ENCODE assay signal across 8 mouse cellular contexts in the genomic region with DNA sequence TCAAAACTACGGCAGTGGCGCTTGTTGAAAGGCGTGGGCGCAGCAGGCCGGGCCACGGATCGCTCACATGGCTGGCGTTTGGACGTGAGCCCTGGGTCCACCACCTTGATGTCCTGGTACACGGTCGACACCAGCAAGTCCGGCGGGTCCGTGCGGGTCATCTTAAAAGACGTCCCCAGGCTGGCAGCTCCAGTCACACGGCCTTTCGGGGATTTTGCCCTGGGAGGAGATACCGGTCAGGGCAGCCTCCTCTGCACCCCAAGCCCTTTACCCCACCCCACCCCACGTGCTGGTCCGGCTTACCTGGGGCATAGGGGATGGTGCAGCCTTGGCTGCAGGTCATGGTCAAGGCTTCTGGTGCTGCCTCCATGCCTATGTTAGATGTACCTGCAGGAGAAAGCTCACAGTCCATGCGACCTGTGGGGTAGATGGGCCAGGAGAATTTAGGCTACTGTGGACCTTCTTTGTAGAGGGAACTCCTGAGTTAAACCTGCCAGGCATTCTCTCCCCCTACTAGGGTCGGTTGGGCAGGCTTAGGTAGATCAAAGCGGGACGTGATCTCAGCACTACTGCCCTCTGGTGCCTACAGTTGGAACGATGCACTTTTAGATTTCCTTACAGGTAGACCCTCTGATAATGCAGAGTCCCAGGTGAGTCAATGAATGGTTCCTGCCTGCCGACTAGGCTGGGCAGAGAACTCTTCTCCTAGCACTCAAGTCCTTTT. TPM values are rescaled to one million over a fixed set of nuclear protein-coding genes. Genes with fewer than 3 reads are reported as not detected.
DNase-seq lines count a peak whose midpoint lies in the region; ATAC-seq and TF ChIP-seq lines count a peak whose summit lies in the region.

No protein-coding gene starts in this region.

- TF ChIP-seq POLR2A in cerebellum, adult 2 months (IDR thresholded peaks at IDR 0.05; ENCODE audit: borderline replicate concordance, insufficient read depth, low read length): no peak

- H3K4me3 ChIP-seq in cerebellum, adult 2 months (replicated peaks; ENCODE audit: insufficient read depth, low read depth, low read length): peak overlapping the region; percentile 70
- peak overlapping the region; percentile 1 to 24; a peak in 2 of 4 replicates for H3K4me3 ChIP-seq in heart, embryonic 14.5 days (ENCODE audit: control insufficient read depth in 1 of 2, insufficient read depth in 1 of 2, low read depth in 1 of 2, low read length in 2 of 2)

- H3K9ac ChIP-seq in heart, embryonic 14.5 days (ENCODE audit: low read length): no peak overlapping the region

- H3K4me2 ChIP-seq in heart, embryonic 14.5 days (ENCODE audit: low read length): peak overlapping the region; percentile 52

- no peak for ATAC-seq in heart, embryonic 14.5 days (ENCODE audit: insufficient number of reproducible peaks, insufficient read depth, low FRiP score, low read depth)

- DNase-seq in layer of hippocampus, adult 11-12 months (ENCODE audit: low spot score): peak; percentile 60
- DNase-seq in layer of hippocampus, adult 9-11 months: no peak
- DNase-seq in cerebellum, adult 2 months: peak; percentile 84 to 86
- peak; percentile 67 to 72 for DNase-seq in kidney, postnatal 4 days
- DNase-seq in lung, postnatal 36 days: peak; percentile 75
- peak; percentile 39 to 68 for DNase-seq in spleen, postnatal 10 days (ENCODE audit: low spot score in 2 of 2)
- no peak for DNase-seq in gastrocnemius, postnatal 10 days

- TF ChIP-seq CTCF in cerebellum, adult 2 months (IDR thresholded peaks at IDR 0.05; ENCODE audit: borderline replicate concordance, insufficient read depth, low read depth, low read length): peak; percentile 79

- H3K9me3 ChIP-seq in heart, embryonic 14.5 days (ENCODE audit: control insufficient read depth, low read length): no peaks in the 10 kb centered on the region

- peak overlapping the region; percentile 96 for H3K27ac ChIP-seq in cerebellum, adult 2 months (ENCODE audit: insufficient read depth, low read length)
- no peak overlapping the region for H3K27ac ChIP-seq in heart, embryonic 14.5 days (replicated peaks in 1 of 2; ENCODE audit: control insufficient read depth in 1 of 2, insufficient read depth in 1 of 2, low read depth in 2 of 2, low read length in 2 of 2)

- whole genome bisulfite sequencing in cerebellum, adult 2 months: 5% methylated on average over 27 of the region's 27 CpGs
- WGBS in heart, embryonic 14.5 days: 4% methylated on average over 27 of the region's 27 CpGs

- no peaks in the 10 kb centered on the region for H3K27me3 ChIP-seq in cerebellum, adult 2 months (ENCODE audit: control insufficient read depth, insufficient read depth, low read length)
- peaks cover 55% of the 10 kb centered on the region for H3K27me3 ChIP-seq in heart, embryonic 14.5 days (ENCODE audit: control insufficient read depth, insufficient read depth, low read length)

- peaks cover 23% of the 10 kb centered on the region for H3K36me3 ChIP-seq in heart, embryonic 14.5 days (ENCODE audit: control insufficient read depth, insufficient read depth, low read length)

- H3K4me1 ChIP-seq in cerebellum, adult 2 months (ENCODE audit: control insufficient read depth, insufficient read depth, low read length): peaks cover 70% of the 10 kb centered on the region
- H3K4me1 ChIP-seq in heart, embryonic 14.5 days (ENCODE audit: control insufficient read depth in 2 of 2, insufficient read depth in 2 of 2, low read length in 2 of 2): peaks cover 30 to 46% of the 10 kb centered on the region in 2 experiments

RNA-seq across cellular contexts. Expression of gene Ajm1, which starts 1.7 kb away (rescaled TPM):
- 257 and 312 TPM in 2 replicates for polyA plus RNA-seq in cerebellum, adult 2 months (2012; rRNA removed)
- not detected in 2 replicates for polyA plus RNA-seq in heart, embryonic 14.5 days (2014; fragmentation: Nextera tagmentation; extraction: Ambion mirVana)
- total RNA-seq in gastrocnemius, postnatal 10 days (2021): under 1 TPM; 0.14 to 0.38 TPM

RNA-seq across cellular contexts. Expression of gene Phpt1, which starts 4.9 kb away (rescaled TPM):
- polyA plus RNA-seq in cerebellum, adult 2 months (2012; rRNA removed): 176 and 186 TPM in 2 replicates
- 240 and 250 TPM in 2 replicates for polyA plus RNA-seq in heart, embryonic 14.5 days (2014; fragmentation: Nextera tagmentation; extraction: Ambion mirVana)
- 10 to 100 TPM; 45.8 to 49.0 TPM for total RNA-seq in gastrocnemius, postnatal 10 days (2021)

RNA-seq across cellular contexts. Expression of gene Mamdc4, which starts 5.3 kb away (rescaled TPM):
- polyA plus RNA-seq in cerebellum, adult 2 months (2012; rRNA removed): 3.0 and 4.4 TPM in 2 replicates
- polyA plus RNA-seq in heart, embryonic 14.5 days (2014; fragmentation: Nextera tagmentation; extraction: Ambion mirVana): 1.4 and 1.9 TPM in 2 replicates
- total RNA-seq in gastrocnemius, postnatal 10 days (2021): 1 to 10 TPM; 2.7 to 4.1 TPM

RNA-seq across cellular contexts. Expression of gene Edf1, which starts 22.3 kb away (rescaled TPM):
- polyA plus RNA-seq in cerebellum, adult 2 months (2012; rRNA removed): 345 and 350 TPM in 2 replicates
- polyA plus RNA-seq in heart, embryonic 14.5 days (2014; fragmentation: Nextera tagmentation; extraction: Ambion mirVana): 279 and 319 TPM in 2 replicates
- total RNA-seq in gastrocnemius, postnatal 10 days (2021): 100 to 1,000 TPM; 177 to 185 TPM

RNA-seq across cellular contexts. Expression of gene Rabl6, which starts 28.4 kb away (rescaled TPM):
- 161 and 172 TPM in 2 replicates for polyA plus RNA-seq in cerebellum, adult 2 months (2012; rRNA removed)
- 41.9 and 42.1 TPM in 2 replicates for polyA plus RNA-seq in heart, embryonic 14.5 days (2014; fragmentation: Nextera tagmentation; extraction: Ambion mirVana)
- total RNA-seq in gastrocnemius, postnatal 10 days (2021): 10 to 100 TPM; 49.6 to 58.7 TPM

Comparison
In these comparisons a context has a peak if more than half of its experiments do, and no peak if none do; other contexts are left out.
1. DNase-seq: peak in layer of hippocampus, adult 11-12 months (single experiment), cerebellum, adult 2 months (2 of 2), kidney, postnatal 4 days (2 of 2), lung, postnatal 36 days (single experiment) and spleen, postnatal 10 days (2 of 2); none in layer of hippocampus, adult 9-11 months (single experiment) and gastrocnemius, postnatal 10 days (single experiment).
2. RNA of gene Ajm1, which starts 1.7 kb away (polyA plus RNA-seq): 257 to 312 TPM in cerebellum, adult 2 months; not detected in heart, embryonic 14.5 days; every median in the first group is over 100 times any median in the second.